Mouse (Mus musculus) C2C12 (cell line): ENCODE results near the gene Opn4. TPM values are rescaled to one million over a fixed set of nuclear protein-coding genes. Genes with fewer than 3 reads are reported as not detected.

Experiments
- H3K27me3 ChIP-seq: one replicate; pipeline ENCODE4 v1.6.1; 2011; ENCODE audit not compliant: control insufficient read depth, insufficient read depth, insufficient read length
- H3K36me3 ChIP-seq: one replicate; pipeline ENCODE4 v1.6.1; 2011; ENCODE audit not compliant: control insufficient read depth, insufficient read depth
- H3K4me3 ChIP-seq: one replicate; pipeline ENCODE4 v1.5.1; 2011; ENCODE audit warnings: mild to moderate bottlenecking, control low read depth; ENCODE audit not compliant: poor library complexity, insufficient read depth, severe bottlenecking
- H3K79me2 ChIP-seq: one replicate; pipeline ENCODE4 v1.6.1; 2011; ENCODE audit not compliant: control insufficient read depth, insufficient read depth
- H3K79me3 ChIP-seq: one replicate; pipeline ENCODE4 v1.6.1; 2011; ENCODE audit warnings: low read depth, control low read depth
- H3ac ChIP-seq: one replicate; pipeline ENCODE3; 2011; ENCODE audit warnings: low read depth; ENCODE audit not compliant: control insufficient read depth, insufficient read length
- CEBPB ChIP-seq: IDR thresholded peaks from one replicate; pipeline ENCODE4 v1.6.1; 2011; ENCODE audit warnings: low read depth, mild to moderate bottlenecking, control low read depth, moderate library complexity
- CTCF ChIP-seq: IDR thresholded peaks from one replicate; pipeline ENCODE4 v1.5.1; 2011; ENCODE audit not compliant: control insufficient read depth, insufficient read depth, insufficient read length
- FOSL1 ChIP-seq: IDR thresholded peaks from one replicate; pipeline ENCODE4 v1.8.0; 2011; ENCODE audit warnings: mild to moderate bottlenecking, low read length; ENCODE audit not compliant: poor library complexity, insufficient read depth, severe bottlenecking
- MAX ChIP-seq: IDR thresholded peaks from one replicate; pipeline ENCODE4 v1.6.1; 2011; ENCODE audit warnings: mild to moderate bottlenecking, control low read depth
- MYOD1 ChIP-seq: IDR thresholded peaks from one replicate; pipeline ENCODE4 v1.6.1; 2011; ENCODE audit warnings: low read depth; ENCODE audit not compliant: control insufficient read depth, insufficient read length
- MYOG ChIP-seq: IDR thresholded peaks from one replicate; pipeline ENCODE4 v1.6.1; 2011; ENCODE audit not compliant: control insufficient read depth, insufficient read length; ENCODE audit errors: extremely low read depth
- USF1 ChIP-seq: IDR thresholded peaks from one replicate; pipeline ENCODE4 v1.6.1; 2011; ENCODE audit warnings: low read depth, mild to moderate bottlenecking, control low read depth, moderate library complexity
- polyA plus RNA-seq: library from polyadenylated mRNA; unstranded; fragments of >200 nt; fragmentation: generic; extraction: Trizol; gene quantifications from one replicate; pipeline ENCODE4 v1.2.1, GENCODE M21; 2012; ENCODE audit warnings: missing spikeins

The Opn4 gene
- polyA plus RNA-seq, 1 experiment: not detected

GRCm38 (mm10) chr14:34558947-34559346 lies 41.0 kb downstream of the Opn4 start:
- H3K79me3 ChIP-seq: no peaks in the 10 kb centered on the region
- peaks cover 2% of the 10 kb centered on the region for H3K36me3 ChIP-seq
- TF ChIP-seq MYOD1: no peak
- TF ChIP-seq MYOG: no peak
- no peak for TF ChIP-seq USF1
- no peak for TF ChIP-seq CTCF
- no peak for TF ChIP-seq CEBPB
- TF ChIP-seq MAX: no peak
- TF ChIP-seq FOSL1: no peak
- no peak overlapping the region for H3ac ChIP-seq
- H3K79me2 ChIP-seq: no peaks in the 10 kb centered on the region
- no peak overlapping the region for H3K4me3 ChIP-seq
- no peaks in the 10 kb centered on the region for H3K27me3 ChIP-seq

DNA sequence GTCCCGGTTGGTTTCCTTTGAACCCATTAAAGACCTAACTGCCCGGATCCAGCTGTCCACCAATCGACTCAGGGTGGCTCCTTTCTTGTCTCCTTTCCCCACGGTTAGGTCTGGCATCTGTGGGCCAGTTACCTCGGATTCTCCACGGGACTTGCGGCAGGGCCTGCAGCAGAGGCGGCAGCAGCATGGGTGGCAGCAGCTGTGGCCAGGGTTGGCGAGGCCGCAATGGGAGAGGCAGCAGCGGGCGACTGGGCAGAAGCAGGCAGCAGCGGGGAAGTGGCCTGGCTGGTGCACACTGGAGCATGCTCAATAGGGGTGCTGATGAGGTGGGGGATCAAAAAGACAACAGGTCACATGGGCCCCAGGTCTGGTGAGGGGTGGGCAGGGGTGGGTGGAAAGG lies 44.7 kb downstream of the Opn4 start:
- no peak overlapping the region for H3ac ChIP-seq
- H3K27me3 ChIP-seq: no peaks in the 10 kb centered on the region
- H3K4me3 ChIP-seq: no peak overlapping the region
- TF ChIP-seq MAX (no peak), MYOD1 (no peak), CTCF (no peak), CEBPB (no peak), MYOG (no peak), FOSL1 (no peak), USF1 (no peak)
- no peaks in the 10 kb centered on the region for H3K79me3 ChIP-seq
- H3K79me2 ChIP-seq: no peaks in the 10 kb centered on the region
- H3K36me3 ChIP-seq: peaks cover 2% of the 10 kb centered on the region

GRCm38 (mm10) chr14:34554047-34554446 lies 45.9 kb downstream of the Opn4 start:
- Histone ChIP-seq H3K36me3 (no peaks in the 10 kb centered on the region), H3K27me3 (no peaks in the 10 kb centered on the region), H3K4me3 (no peak overlapping the region), H3K79me2 (no peaks in the 10 kb centered on the region), H3K79me3 (no peaks in the 10 kb centered on the region), H3ac (no peak overlapping the region)
- no peak for TF ChIP-seq MYOD1
- no peak for TF ChIP-seq CEBPB
- TF ChIP-seq CTCF: no peak
- TF ChIP-seq MAX: no peak
- TF ChIP-seq FOSL1: no peak

GRCm38 (mm10) chr14:34553470-34553869 lies 46.5 kb downstream of the Opn4 start:
- Histone ChIP-seq H3K79me3 (no peaks in the 10 kb centered on the region), H3ac (no peak overlapping the region), H3K27me3 (no peaks in the 10 kb centered on the region), H3K36me3 (no peaks in the 10 kb centered on the region), H3K79me2 (no peaks in the 10 kb centered on the region), H3K4me3 (no peak overlapping the region)
- TF ChIP-seq CEBPB (no peak), CTCF (no peak), USF1 (no peak), MAX (no peak), MYOD1 (no peak), MYOG (no peak), FOSL1 (no peak)

DNA sequence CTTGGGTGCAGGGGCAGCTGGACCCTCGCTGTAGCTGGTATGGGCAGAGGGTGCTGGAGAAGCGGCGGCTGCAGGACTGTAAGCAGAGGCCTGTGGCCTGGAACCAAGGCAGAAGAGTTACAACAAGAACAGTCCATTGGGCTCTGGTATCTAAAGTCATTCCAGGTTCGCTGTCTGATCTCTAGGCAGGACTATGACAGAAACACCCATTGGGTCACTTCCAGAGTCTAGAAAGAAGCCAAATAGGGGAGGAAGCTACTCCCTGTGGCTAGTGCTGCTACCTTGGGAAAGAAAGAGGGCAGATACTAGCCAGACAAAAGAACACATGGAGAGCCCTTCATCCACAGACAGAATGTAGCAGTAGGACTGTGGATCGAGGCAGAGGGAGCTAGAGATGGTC lies 47.7 kb downstream of the Opn4 start:
- no peaks in the 10 kb centered on the region for H3K36me3 ChIP-seq
- no peaks in the 10 kb centered on the region for H3K79me2 ChIP-seq
- H3ac ChIP-seq: no peak overlapping the region
- H3K79me3 ChIP-seq: no peaks in the 10 kb centered on the region
- H3K4me3 ChIP-seq: no peak overlapping the region
- H3K27me3 ChIP-seq: no peaks in the 10 kb centered on the region
- TF ChIP-seq MYOD1: no peak

GRCm38 (mm10) chr14:34549004-34549671 lies 50.8 kb downstream of the Opn4 start:
- H3K4me3 ChIP-seq: peak overlapping the region; percentile 26
- no peaks in the 10 kb centered on the region for H3K27me3 ChIP-seq
- peak overlapping the region; percentile 74 for H3ac ChIP-seq
- H3K79me2 ChIP-seq: no peaks in the 10 kb centered on the region
- H3K36me3 ChIP-seq: no peaks in the 10 kb centered on the region
- no peaks in the 10 kb centered on the region for H3K79me3 ChIP-seq
- TF ChIP-seq CTCF (peak; percentile 90), FOSL1 (no peak), MYOG (no peak), USF1 (no peak)
